In genomic region chr12:100508668-100509067, GRCm38 (mm10) we compare ENCODE assay signal across 14 mouse cellular contexts. TPM values are rescaled to one million over a fixed set of nuclear protein-coding genes. Genes with fewer than 3 reads are reported as not detected.
DNase-seq lines count a peak whose midpoint lies in the region; ATAC-seq lines count a peak whose summit lies in the region.
"Had no signal": no experiment of that assay in that cellular context is flagged by ENCODE, and none has a peak within 500 bp of the region (broad histone marks: within the 10 kb centered on the region; RNA-seq: fewer than 3 reads in every experiment).

No protein-coding gene starts in this region.

- H3K9me3 ChIP-seq in heart, embryonic 16.5 days (replicated peaks; ENCODE audit: control insufficient read depth, low read length): peaks cover 4% of the 10 kb centered on the region
- H3K9me3 ChIP-seq in midbrain, embryonic 16.5 days (replicated peaks; ENCODE audit: control insufficient read depth, low read length, poor library complexity, severe bottlenecking): no peaks in the 10 kb centered on the region; the same call in 1 of the 2 replicates
- no peaks in the 10 kb centered on the region for H3K9me3 ChIP-seq in hindbrain, embryonic 10.5 days
- H3K9me3 ChIP-seq: intestine, embryonic 15.5 days had no signal

- H3K4me2 ChIP-seq in heart, embryonic 16.5 days (ENCODE audit: low read depth, low read length): no peak overlapping the region
- H3K4me2 ChIP-seq in midbrain, embryonic 16.5 days (ENCODE audit: low read length): no peak overlapping the region
- H3K4me2 ChIP-seq: intestine, embryonic 15.5 days; limb, embryonic 12.5 days had no signal

- peaks cover 17% of the 10 kb centered on the region for H3K4me1 ChIP-seq in heart, embryonic 16.5 days (ENCODE audit: control insufficient read depth, insufficient read depth, low read length)
- no peaks in the 10 kb centered on the region for H3K4me1 ChIP-seq in midbrain, embryonic 16.5 days (ENCODE audit: control insufficient read depth, insufficient read depth, low read length)
- H3K4me1 ChIP-seq in hindbrain, embryonic 10.5 days (replicated peaks): peaks cover 14% of the 10 kb centered on the region

- 0 out of 2 replicates have a peak overlapping the region, but pooled peaks have one; percentile 16 for H3K27ac ChIP-seq in heart, embryonic 16.5 days (ENCODE audit: low read length)
- H3K27ac ChIP-seq in midbrain, embryonic 16.5 days (ENCODE audit: low read length): no peak overlapping the region
- no peak overlapping the region for H3K27ac ChIP-seq in hindbrain, embryonic 10.5 days
- H3K27ac ChIP-seq: intestine, embryonic 15.5 days; limb, embryonic 12.5 days had no signal

- ATAC-seq in heart, embryonic 16.5 days (replicated peaks; ENCODE audit: extremely low read depth, insufficient read depth, low FRiP score): no peak
- ATAC-seq in megakaryocyte progenitor cell, adult 5-6 weeks (replicated peaks; ENCODE audit: poor library complexity): peak; percentile 46
- ATAC-seq in midbrain, embryonic 16.5 days: no peak
- ATAC-seq: intestine, embryonic 15.5 days had no signal

- peaks cover 6% of the 10 kb centered on the region; the same call in 1 of the 2 replicates for H3K36me3 ChIP-seq in heart, embryonic 16.5 days (ENCODE audit: control insufficient read depth, insufficient read depth)
- no peaks in the 10 kb centered on the region for H3K36me3 ChIP-seq in midbrain, embryonic 16.5 days (ENCODE audit: control insufficient read depth, insufficient read depth, low read length)
- H3K36me3 ChIP-seq in hindbrain, embryonic 10.5 days: peaks cover 43% of the 10 kb centered on the region
- H3K36me3 ChIP-seq: intestine, embryonic 15.5 days had no signal

- WGBS in heart, embryonic 16.5 days: 80% methylated on average over 5 of the region's 5 CpGs
- WGBS in midbrain, embryonic 16.5 days: 98% methylated on average over 5 of the region's 5 CpGs
- WGBS in hindbrain, embryonic 10.5 days: 94% methylated on average over 5 of the region's 5 CpGs

- H3K27me3 ChIP-seq in heart, embryonic 16.5 days (ENCODE audit: control insufficient read depth, insufficient read depth, low read length): no peaks in the 10 kb centered on the region
- no peaks in the 10 kb centered on the region for H3K27me3 ChIP-seq in midbrain, embryonic 16.5 days (ENCODE audit: control insufficient read depth, insufficient read depth, low read depth, low read length)
- H3K27me3 ChIP-seq in hindbrain, embryonic 10.5 days (ENCODE audit: insufficient read depth, poor library complexity, severe bottlenecking): no peaks in the 10 kb centered on the region
- H3K27me3 ChIP-seq: CH12.LX; intestine, embryonic 15.5 days; limb, embryonic 12.5 days had no signal

- no peak overlapping the region for H3K4me3 ChIP-seq in heart, embryonic 16.5 days (ENCODE audit: low read length)
- no peak overlapping the region for H3K4me3 ChIP-seq in midbrain, embryonic 16.5 days (ENCODE audit: low read depth, low read length)
- no peak overlapping the region for H3K4me3 ChIP-seq in hindbrain, embryonic 10.5 days
- H3K4me3 ChIP-seq: intestine, embryonic 15.5 days; limb, embryonic 12.5 days had no signal

- DNase-seq in heart, postnatal 14 days: no peak
- peak; percentile 8 for DNase-seq in T-cell, adult 2 months (ENCODE audit: low spot score)
- peak; percentile 28 for DNase-seq in induced T-regulatory cell, adult 2 months (ENCODE audit: low read depth)
- no peak for DNase-seq in hindbrain, embryonic 10.5 days (ENCODE audit: low spot score)
- DNase-seq: adrenal gland, postnatal 10 days; cerebellum, adult 11-12 months; kidney, postnatal 10 days; right cerebral cortex, postnatal 25 days had no signal

- no peak overlapping the region for H3K9ac ChIP-seq in heart, embryonic 16.5 days (ENCODE audit: low read length)
- no peak overlapping the region for H3K9ac ChIP-seq in midbrain, embryonic 16.5 days (ENCODE audit: low read depth, low read length)
- H3K9ac ChIP-seq: intestine, embryonic 15.5 days; limb, embryonic 12.5 days had no signal

- intact Hi-C loops in heart, postnatal 14 days (cut with DNase I): no loop called here

RNA-seq across cellular contexts. Expression of gene Ttc7b, which starts 12.0 kb away (rescaled TPM):
- polyA plus RNA-seq in heart, embryonic 16.5 days (2015; fragmentation: Nextera tagmentation; extraction: Ambion mirVana): 6.7 and 7.3 TPM in 2 replicates
- total RNA-seq in heart, postnatal 14 days (2021): 10 to 100 TPM; 65.8 to 73.1 TPM
- 24.3 and 28.8 TPM in 2 replicates for total RNA-seq in megakaryocyte progenitor cell, adult 5-6 weeks (2015)
- 13.3 and 16.5 TPM in 2 replicates for total RNA-seq in megakaryocyte progenitor cell, adult 5-6 weeks (2017)
- polyA plus RNA-seq in midbrain, embryonic 16.5 days (2015; fragmentation: Nextera tagmentation; extraction: Ambion mirVana): 7.2 and 7.9 TPM in 2 replicates
- polyA plus RNA-seq in hindbrain, embryonic 10.5 days (2016; fragmentation: Nextera tagmentation; extraction: Ambion mirVana): 5.4 and 5.6 TPM in 2 replicates

Comparison
In these comparisons a context has a peak if more than half of its experiments do, and no peak if none do; other contexts are left out.
1. DNase-seq: peak in T-cell, adult 2 months (single experiment) and induced T-regulatory cell, adult 2 months (single experiment); none in heart, postnatal 14 days (0 of 2) and hindbrain, embryonic 10.5 days (single experiment).